Mouse (Mus musculus) lung, postnatal 0 days (tissue): Measurements from ENCODE around the gene Ifit1bl1. TPM values are rescaled to one million over a fixed set of nuclear protein-coding genes. Genes with fewer than 3 reads are reported as not detected.
"Not testable (repeated sequence)": the region's sequence is repeated elsewhere in the genome, so short reads cannot be mapped to it uniquely, and the experiment has no call there.

Experiments
- ATAC-seq: fragments of 200-750 bp; cut with Nextera tagmentation; 2 replicates; pipeline ENCODE4 v1.8.0; 2017; ENCODE audit warnings: moderate library complexity
- DNase-seq: peaks from one replicate; pipeline ENCODE4 v3.0.0-alpha.2; 2016; ENCODE audit warnings: low spot score
- H3K27ac ChIP-seq: fragments of 300-500 bp; sonication (generic); 2 replicates; pipeline ENCODE4 v1.5.1; 2014; ENCODE audit warnings: antibody characterized with exemption, mild to moderate bottlenecking, low read length, mixed read lengths
- H3K27me3 ChIP-seq: fragments of 300-500 bp; sonication (generic); replicated peaks from 2 replicates; pipeline ENCODE4 v1.6.1; 2014; ENCODE audit warnings: low read length, mixed read lengths; ENCODE audit not compliant: insufficient read depth
- H3K36me3 ChIP-seq: fragments of 300-500 bp; sonication (generic); 2 replicates; pipeline ENCODE4 v1.6.1; 2014; ENCODE audit warnings: low read length, mixed read lengths; ENCODE audit not compliant: insufficient read depth
- H3K4me1 ChIP-seq: fragments of 300-500 bp; sonication (generic); 2 replicates; pipeline ENCODE4 v1.6.1; 2014; ENCODE audit warnings: antibody characterized with exemption, low read depth, low read length, mixed read lengths; ENCODE audit not compliant: insufficient read depth
- H3K4me2 ChIP-seq: fragments of 300-500 bp; sonication (generic); replicated peaks from 2 replicates; pipeline ENCODE4 v1.6.1; 2014; ENCODE audit warnings: low read depth, mild to moderate bottlenecking, low read length, moderate library complexity, mixed read lengths
- H3K4me3 ChIP-seq: fragments of 300-500 bp; sonication (generic); 2 replicates; pipeline ENCODE4 v1.5.1; 2014; ENCODE audit warnings: low read depth, low read length
- H3K9ac ChIP-seq: fragments of 300-500 bp; sonication (generic); replicated peaks from 2 replicates; pipeline ENCODE4 v1.6.1; 2014; ENCODE audit warnings: low read depth, mild to moderate bottlenecking
- H3K9me3 ChIP-seq: fragments of 300-500 bp; sonication (generic); 2 replicates; pipeline ENCODE4 v1.6.1; 2016; ENCODE audit warnings: low read length, mixed read lengths
- CTCF ChIP-seq: IDR thresholded peaks from 2 replicates; pipeline ENCODE4 v1.5.1; 2016; ENCODE audit warnings: antibody characterized with exemption, mild to moderate bottlenecking
- EP300 ChIP-seq: IDR thresholded peaks from 2 replicates; pipeline ENCODE4 v1.6.1; 2016; ENCODE audit warnings: antibody characterized with exemption, mild to moderate bottlenecking, control low read depth
- WGBS: fragments of 180-500 bp; shearing (Covaris S2); extraction: QIAGEN DNeasy Blood & Tissue Kit; methylation state at CpG from one replicate; pipeline ENCODE4 v1.1.7; 2014; 5-methylcytosine and 5-hydroxymethylcytosine counted together
- polyA plus RNA-seq: library from polyadenylated mRNA; unstranded; fragments of >200 nt; fragmentation: Nextera tagmentation; extraction: Ambion mirVana; gene quantifications from 2 replicates; pipeline ENCODE4 v1.2.1, GENCODE M21; 2015

Ifit1bl1 gene
- polyA plus RNA-seq, 1 experiment from 2014 or later, result 1.1 TPM

- DNase-seq (no peak), ATAC-seq (no peak)
- 0 out of 2 replicates have a peak, but pooled peaks cover 3% of the 10 kb centered on the region for H3K4me1 ChIP-seq
- TF ChIP-seq CTCF (no peak), EP300 (no peak)
- no peaks in the 10 kb centered on the region for H3K9me3 ChIP-seq
- 91% methylated on average over 2 of the region's 2 CpGs for WGBS
- no peaks in the 10 kb centered on the region for H3K27me3 ChIP-seq
- H3K27ac ChIP-seq, result no peak overlapping the region
- H3K4me3 ChIP-seq, result no peak overlapping the region
- H3K9ac ChIP-seq, result no peak overlapping the region
- H3K36me3 ChIP-seq, result no peaks in the 10 kb centered on the region
- H3K4me2 ChIP-seq, result no peak overlapping the region
Observed at GRCm38 (mm10) chr19:34593456-34593855, 8.3 kb downstream of the Ifit1bl1 start.

- ATAC-seq (no peak), DNase-seq (no peak)
- Histone ChIP-seq H3K27me3 (no peaks in the 10 kb centered on the region), H3K4me1 (0 out of 2 replicates have a peak, but pooled peaks cover 2% of the 10 kb centered on the region), H3K27ac (no peak overlapping the region), H3K4me3 (no peak overlapping the region), H3K9ac (no peak overlapping the region), H3K4me2 (no peak overlapping the region), H3K9me3 (no peaks in the 10 kb centered on the region), H3K36me3 (no peaks in the 10 kb centered on the region)
- TF ChIP-seq CTCF (peak; percentile 35), EP300 (no peak)
Observed at GRCm38 (mm10) chr19:34588959-34589358, 12.8 kb downstream of the Ifit1bl1 start.

- not testable (repeated sequence) for H3K27ac ChIP-seq, H3K4me2 ChIP-seq, H3K4me3 ChIP-seq, H3K9ac ChIP-seq, H3K36me3 ChIP-seq, H3K9me3 ChIP-seq, H3K4me1 ChIP-seq, H3K27me3 ChIP-seq
- WGBS, result 49% methylated on average over 6 of the region's 12 CpGs
- ATAC-seq (peak; percentile 48), DNase-seq (peak; percentile 35)
Observed at GRCm38 (mm10) chr19:34587898-34588692, 13.7 kb downstream of the Ifit1bl1 start.

- peak; percentile 59 for ATAC-seq
- not testable (repeated sequence) for H3K4me2 ChIP-seq, H3K27ac ChIP-seq, H3K4me3 ChIP-seq, H3K4me1 ChIP-seq, H3K9ac ChIP-seq, H3K27me3 ChIP-seq, H3K9me3 ChIP-seq, H3K36me3 ChIP-seq
- WGBS, result 61% methylated on average over 5 of the region's 5 CpGs
- DNase-seq, result peak; percentile 61
- peak; percentile 28 for TF ChIP-seq CTCF
Observed at GRCm38 (mm10) chr19:34585740-34586458, 15.9 kb downstream of the Ifit1bl1 start.

DNA sequence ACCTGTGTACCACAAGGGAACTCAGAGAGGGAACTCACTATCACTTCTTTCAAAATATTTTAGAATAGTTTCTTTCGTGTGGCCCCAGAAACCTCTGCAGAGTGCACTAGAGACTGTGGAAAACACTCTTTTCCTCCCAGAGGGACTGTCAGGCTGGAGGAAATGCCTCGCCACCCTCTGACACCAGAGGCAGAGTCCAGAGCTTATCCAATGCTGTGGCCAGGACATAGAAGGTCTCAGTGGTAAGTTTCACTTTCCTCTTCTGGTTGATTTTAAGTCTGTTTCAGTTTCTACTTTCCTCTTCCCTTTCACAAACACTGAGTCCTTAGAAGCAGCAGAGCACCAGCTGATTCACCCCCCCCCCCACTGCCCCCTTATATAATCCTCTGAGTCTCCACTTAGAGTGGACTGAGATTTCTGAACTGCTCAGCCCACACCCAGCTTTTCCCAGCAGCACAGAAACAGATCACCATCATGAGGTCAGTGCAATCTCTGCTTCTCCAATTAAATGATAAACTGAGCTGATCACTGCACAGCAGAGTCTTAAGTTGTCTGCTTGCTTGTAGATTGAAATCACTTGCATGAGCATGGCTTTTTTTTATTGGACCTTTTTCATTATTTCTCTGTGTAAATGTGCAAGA lies 18.5 kb downstream of the Ifit1bl1 start, which contains the start of gene Ifit3:
TSS of gene Ifit3 (plus strand) at position 406 of the 641 bp plus-strand sequence.
- peak; percentile 85 for ATAC-seq

DNA sequence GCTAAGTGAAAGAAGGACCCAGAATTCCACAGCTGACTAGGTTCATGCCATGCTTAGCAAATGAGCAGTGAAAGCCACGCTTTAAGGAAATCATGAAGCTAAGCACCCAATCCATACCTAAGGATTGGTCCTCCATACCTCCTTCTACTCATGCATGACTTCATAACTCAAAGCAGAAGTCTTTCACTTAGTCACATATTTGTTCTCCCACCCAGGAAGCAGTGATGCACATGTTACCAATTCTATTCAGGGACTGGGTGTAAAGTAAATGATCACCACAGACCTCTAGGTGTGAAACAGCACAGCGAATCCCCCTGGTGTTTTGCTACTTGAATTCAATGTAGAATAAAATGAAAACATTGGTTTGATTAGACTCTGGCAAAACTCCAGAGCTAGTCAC lies 19.1 kb downstream of the Ifit1bl1 start:
- ATAC-seq, result peak; percentile 11; the same call in 1 of the 2 replicates
- DNase-seq, H3K9ac ChIP-seq, H3K4me3 ChIP-seq, H3K36me3 ChIP-seq, H3K4me2 ChIP-seq, H3K9me3 ChIP-seq, H3K27me3 ChIP-seq, H3K4me1 ChIP-seq, H3K27ac ChIP-seq: not testable (repeated sequence)
- WGBS, result 70% methylated on average over 2 of the region's 2 CpGs

More for the DNA sequence above, 18.5 kb downstream of the Ifit1bl1 start, which contains the start of gene Ifit3:
- not testable (repeated sequence) for H3K4me1 ChIP-seq, H3K4me2 ChIP-seq, H3K27ac ChIP-seq, DNase-seq, H3K27me3 ChIP-seq, H3K4me3 ChIP-seq, H3K9me3 ChIP-seq, H3K9ac ChIP-seq, H3K36me3 ChIP-seq
- 23% methylated on average over 2 of the region's 2 CpGs for WGBS
